Mouse (Mus musculus) hindbrain, postnatal 0 days (tissue): Measurements from ENCODE around the gene Cacna1b. TPM values are rescaled to one million over a fixed set of nuclear protein-coding genes. Genes with fewer than 3 reads are reported as not detected.
A peak's percentile ranks its signal among the peaks of the same experiment; 100 is the strongest.

ENCODE experiments used
- ATAC-seq: fragments of 200-750 bp; cut with Nextera tagmentation; 2 replicates; pipeline ENCODE4 v1.8.0; 2017; ENCODE audit warnings: mild to moderate bottlenecking, moderate TSS enrichment, moderate library complexity
- DNase-seq: peaks from one replicate; pipeline ENCODE4 v3.0.0-alpha.2; 2015; ENCODE audit warnings: low spot score
- H3K27ac ChIP-seq: fragments of 300-500 bp; sonication (generic); 2 replicates; pipeline ENCODE4 v1.5.1; 2014; ENCODE audit warnings: mild to moderate bottlenecking
- H3K27me3 ChIP-seq: fragments of 300-500 bp; sonication (generic); 2 replicates; pipeline ENCODE4 v1.6.1; 2014; ENCODE audit warnings: low read length, mixed read lengths; ENCODE audit not compliant: insufficient read depth
- H3K36me3 ChIP-seq: fragments of 300-500 bp; sonication (generic); 2 replicates; pipeline ENCODE4 v1.6.1; 2014; ENCODE audit warnings: low read length, mixed read lengths; ENCODE audit not compliant: insufficient read depth
- H3K4me1 ChIP-seq: fragments of 300-500 bp; sonication (generic); 2 replicates; pipeline ENCODE4 v1.6.1; 2014; ENCODE audit warnings: antibody characterized with exemption, low read length, mixed read lengths; ENCODE audit not compliant: insufficient read depth
- H3K4me2 ChIP-seq: fragments of 300-500 bp; sonication (generic); 2 replicates; pipeline ENCODE4 v1.6.1; 2014; ENCODE audit warnings: low read depth, mild to moderate bottlenecking, low read length, moderate library complexity, mixed read lengths
- H3K4me3 ChIP-seq: fragments of 300-500 bp; sonication (generic); 2 replicates; pipeline ENCODE4 v1.5.1; 2014; ENCODE audit warnings: low read length
- H3K9ac ChIP-seq: fragments of 300-500 bp; sonication (generic); replicated peaks from 2 replicates; pipeline ENCODE4 v1.6.1; 2014; ENCODE audit warnings: mild to moderate bottlenecking, low read length, moderate library complexity, mixed read lengths
- H3K9me3 ChIP-seq: fragments of 300-500 bp; sonication (generic); 2 replicates; pipeline ENCODE4 v1.6.1; 2016; ENCODE audit warnings: low read length, mixed read lengths
- CTCF ChIP-seq: IDR thresholded peaks from 2 replicates; pipeline ENCODE4 v1.5.1; 2016; ENCODE audit warnings: antibody characterized with exemption, control low read depth, low read depth
- WGBS: fragments of 180-500 bp; shearing (Covaris S2); extraction: QIAGEN DNeasy Blood & Tissue Kit; methylation state at CpG from one replicate; pipeline ENCODE4 v1.1.7; 2014; 5-methylcytosine and 5-hydroxymethylcytosine counted together
- polyA plus RNA-seq: library from polyadenylated mRNA; unstranded; fragments of >200 nt; fragmentation: Nextera tagmentation; extraction: Ambion mirVana; gene quantifications from 2 replicates; pipeline ENCODE4 v1.2.1, GENCODE M21; 2015
- total RNA-seq: library from RNA; depleted of rRNA; stranded (reverse); fragments of >200 nt; gene quantifications from 2 replicates; pipeline ENCODE4 v1.2.3, GENCODE M21; 2014

Cacna1b gene
- total and polyA plus RNA-seq, 2 experiments from 2014 or later: 11.8 to 103 TPM

DNA sequence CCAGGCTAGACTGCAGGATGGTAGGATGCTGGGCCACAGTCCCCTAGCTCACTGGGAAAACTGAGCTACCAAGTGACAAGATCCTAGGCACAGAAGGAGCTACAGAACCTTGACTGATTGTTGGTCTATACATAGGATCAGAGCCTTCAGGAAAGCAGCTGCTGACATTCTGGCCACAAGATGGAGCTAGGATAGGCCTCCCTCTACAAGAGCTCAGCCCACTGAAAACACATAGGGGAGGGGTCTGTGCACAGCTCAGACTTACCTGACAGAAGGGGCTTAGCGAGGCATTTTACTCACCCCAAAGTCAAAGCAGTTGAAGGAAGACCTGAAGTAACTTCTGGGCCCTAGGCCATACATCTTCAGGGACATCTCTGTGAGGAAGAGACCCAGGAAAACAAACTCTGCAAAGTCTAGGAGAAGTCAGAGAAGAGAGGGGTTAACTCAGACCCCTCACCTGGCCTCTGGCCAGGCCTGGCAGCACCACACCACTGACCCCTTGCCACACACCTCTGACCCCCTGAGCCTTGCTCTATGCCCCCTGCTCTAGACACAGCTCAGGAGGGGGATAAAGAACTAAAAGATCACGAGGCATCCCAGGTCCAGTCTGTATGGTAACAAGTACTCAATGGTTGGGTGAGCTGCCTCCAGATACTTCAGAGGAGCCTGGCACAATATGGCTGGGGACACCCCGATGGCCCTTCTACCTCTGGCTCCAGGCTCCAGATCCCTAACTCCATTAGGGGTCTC is 60.6 kb downstream of the Cacna1b start:
- TF ChIP-seq CTCF: peak; percentile 39
- H3K27me3 ChIP-seq: no peaks in the 10 kb centered on the region
- H3K9ac ChIP-seq: no peak overlapping the region
- WGBS: 79% methylated on average over 3 of the region's 3 CpGs
- H3K4me2 ChIP-seq: no peak overlapping the region
- no peak overlapping the region for H3K4me3 ChIP-seq
- H3K36me3 ChIP-seq: peaks cover 53% of the 10 kb centered on the region
- DNase-seq: no peak
- no peak for ATAC-seq
- H3K4me1 ChIP-seq: no peaks in the 10 kb centered on the region
- H3K27ac ChIP-seq: no peak overlapping the region
- H3K9me3 ChIP-seq: no peaks in the 10 kb centered on the region

- Histone ChIP-seq H3K36me3 (peaks cover 36% of the 10 kb centered on the region; the same call in 1 of the 2 replicates), H3K4me3 (no peak overlapping the region), H3K4me2 (no peak overlapping the region), H3K27ac (no peak overlapping the region), H3K9ac (no peak overlapping the region), H3K27me3 (no peaks in the 10 kb centered on the region), H3K9me3 (no peaks in the 10 kb centered on the region), H3K4me1 (no peaks in the 10 kb centered on the region)
- no peak for TF ChIP-seq CTCF
- DNase-seq (no peak), ATAC-seq (no peak)
- 88% methylated on average over 8 of the region's 8 CpGs for WGBS
Observed at GRCm38 (mm10) chr2:24697281-24697980, 65.5 kb downstream of the Cacna1b start.

DNA sequence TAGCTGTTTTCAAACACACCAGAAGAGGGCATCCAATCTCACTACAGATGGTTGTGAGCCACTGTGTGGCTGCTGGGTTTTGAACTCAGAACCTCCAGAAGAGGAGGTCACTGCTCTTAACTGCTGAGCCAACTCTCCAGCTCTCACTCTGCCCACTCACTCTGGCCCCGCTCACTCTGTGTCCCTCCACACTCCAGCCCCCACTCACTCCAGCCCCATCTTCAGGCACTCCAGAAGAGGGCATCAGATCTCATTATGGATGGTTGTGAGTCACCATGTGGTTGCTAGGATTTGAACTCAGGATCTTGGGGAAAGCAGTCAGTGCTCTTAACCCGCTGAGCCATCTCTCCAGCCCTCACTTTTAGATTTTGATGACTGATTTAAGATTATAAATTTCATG is 70.6 kb downstream of the Cacna1b start:
- no peaks in the 10 kb centered on the region for H3K27me3 ChIP-seq
- no peak for ATAC-seq
- WGBS: 95% methylated on average over 2 of the region's 2 CpGs
- peaks cover 12% of the 10 kb centered on the region; the same call in 1 of the 2 replicates for H3K36me3 ChIP-seq
- H3K9ac ChIP-seq: no peak overlapping the region
- H3K4me3 ChIP-seq: no peak overlapping the region
- H3K27ac ChIP-seq: no peak overlapping the region
- TF ChIP-seq CTCF: no peak
- no peak for DNase-seq
- H3K9me3 ChIP-seq: no peaks in the 10 kb centered on the region
- H3K4me2 ChIP-seq: no peak overlapping the region
- H3K4me1 ChIP-seq: no peaks in the 10 kb centered on the region

DNA sequence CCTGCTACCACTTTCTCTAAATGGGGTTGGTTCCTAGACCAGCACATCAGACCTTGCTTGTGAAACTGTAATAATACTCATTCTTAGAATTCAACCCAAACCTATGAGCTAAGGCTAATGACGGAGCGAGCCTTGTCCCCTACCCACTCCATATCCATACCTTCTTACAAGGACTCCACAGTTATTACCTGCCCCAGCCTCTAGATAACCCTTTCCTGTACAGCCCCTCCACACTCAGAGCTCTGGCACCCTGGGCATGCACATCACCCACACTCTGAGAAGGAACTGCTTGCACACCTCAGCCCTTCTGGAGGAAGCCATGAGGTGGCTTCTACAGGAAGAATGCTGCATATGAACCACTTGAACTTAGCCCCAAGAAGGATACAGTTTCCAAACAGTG is 72.6 kb downstream of the Cacna1b start:
- no peak for TF ChIP-seq CTCF
- WGBS: 100% methylated on average over 2 of the region's 2 CpGs
- H3K4me2 ChIP-seq: no peak overlapping the region
- no peak overlapping the region for H3K4me3 ChIP-seq
- ATAC-seq (no peak), DNase-seq (no peak)
- no peak overlapping the region for H3K9ac ChIP-seq
- peaks cover 14% of the 10 kb centered on the region; the same call in 1 of the 2 replicates for H3K36me3 ChIP-seq
- no peaks in the 10 kb centered on the region for H3K27me3 ChIP-seq
- H3K4me1 ChIP-seq: no peaks in the 10 kb centered on the region
- no peak overlapping the region for H3K27ac ChIP-seq
- no peaks in the 10 kb centered on the region for H3K9me3 ChIP-seq

GRCm38 (mm10) chr2:24685347-24685746 is 77.6 kb downstream of the Cacna1b start:
- Histone ChIP-seq H3K9ac (no peak overlapping the region), H3K27me3 (no peaks in the 10 kb centered on the region), H3K9me3 (no peaks in the 10 kb centered on the region), H3K36me3 (peaks cover 11% of the 10 kb centered on the region; the same call in 1 of the 2 replicates), H3K27ac (no peak overlapping the region), H3K4me1 (no peaks in the 10 kb centered on the region), H3K4me2 (no peak overlapping the region), H3K4me3 (no peak overlapping the region)
- no peak for TF ChIP-seq CTCF
- ATAC-seq (no peak), DNase-seq (no peak)
- WGBS: 80% methylated on average over 5 of the region's 5 CpGs

DNA sequence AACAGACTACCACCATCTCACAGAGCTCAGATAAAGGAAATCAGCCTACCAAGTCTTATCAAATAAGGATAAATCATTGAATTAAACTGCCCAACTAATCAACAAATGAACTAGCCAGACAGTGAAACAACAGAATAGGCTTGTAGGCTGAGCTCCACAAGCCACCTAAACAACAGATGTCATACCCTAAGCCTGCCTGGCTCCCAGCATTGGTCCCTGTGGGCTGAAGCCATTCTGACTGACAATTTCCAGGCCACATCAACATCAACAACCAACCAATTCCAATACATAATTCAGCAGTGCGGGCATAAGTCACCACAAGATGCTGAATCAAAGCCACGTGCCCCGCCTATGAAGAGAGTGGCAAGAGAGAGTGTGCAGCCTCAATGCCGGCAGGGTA is 78.2 kb downstream of the Cacna1b start:
- H3K9ac ChIP-seq: no peak overlapping the region
- H3K4me1 ChIP-seq: no peaks in the 10 kb centered on the region
- 88% methylated on average over 4 of the region's 4 CpGs for WGBS
- DNase-seq (no peak), ATAC-seq (no peak)
- no peak overlapping the region for H3K4me2 ChIP-seq
- H3K9me3 ChIP-seq: no peaks in the 10 kb centered on the region
- no peaks in the 10 kb centered on the region for H3K27me3 ChIP-seq
- TF ChIP-seq CTCF: no peak
- no peak overlapping the region for H3K4me3 ChIP-seq
- no peak overlapping the region for H3K27ac ChIP-seq
- H3K36me3 ChIP-seq: peaks cover 6% of the 10 kb centered on the region; the same call in 1 of the 2 replicates

- Histone ChIP-seq H3K27ac (no peak overlapping the region), H3K4me2 (no peak overlapping the region), H3K27me3 (no peaks in the 10 kb centered on the region), H3K36me3 (peaks cover 6% of the 10 kb centered on the region; the same call in 1 of the 2 replicates), H3K9ac (no peak overlapping the region), H3K4me3 (no peak overlapping the region), H3K9me3 (no peaks in the 10 kb centered on the region), H3K4me1 (no peaks in the 10 kb centered on the region)
- ATAC-seq (no peak), DNase-seq (no peak)
- WGBS: 92% methylated on average over 3 of the region's 3 CpGs
- no peak for TF ChIP-seq CTCF
Observed at GRCm38 (mm10) chr2:24683266-24683665, 79.7 kb downstream of the Cacna1b start.
